Mouse (Mus musculus): Measurements from ENCODE around the gene Ctrb1. TPM values are rescaled to one million over a fixed set of nuclear protein-coding genes. Genes with fewer than 3 reads are reported as not detected.

Gene Ctrb1
- polyA plus RNA-seq, 1 experiment = 1.5 TPM

DNA sequence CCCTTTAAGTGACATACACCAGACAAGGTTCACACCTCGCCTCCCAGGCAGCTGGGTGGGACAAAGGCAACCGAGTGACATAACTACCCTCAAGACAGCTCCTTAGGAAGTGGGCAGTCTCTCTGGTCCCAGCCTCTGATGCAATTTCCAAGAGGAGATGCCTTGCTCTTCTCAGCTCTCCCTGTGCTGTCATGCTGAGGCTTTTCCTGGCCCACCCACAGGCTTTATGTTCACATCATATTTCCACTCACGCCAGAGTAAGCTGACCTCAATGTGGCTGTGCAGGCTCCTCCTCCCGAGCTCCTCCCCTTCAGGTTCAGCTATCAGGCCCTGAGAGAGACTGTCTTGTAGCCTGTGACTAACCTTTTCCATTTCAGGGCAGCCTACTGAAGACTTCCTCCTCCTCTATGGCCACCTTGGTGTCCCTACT lies 29.3 kb upstream of the Ctrb1 start:
- WGBS = 40% methylated on average over 4 of the region's 4 CpGs
- TF ChIP-seq POLR2A (IDR thresholded peaks at IDR 0.05; ENCODE audit: borderline replicate concordance, extremely low read depth, low read depth, low read length) (no peak), CTCF (IDR thresholded peaks at IDR 0.05; ENCODE audit: insufficient read depth, low read length) (no peak)
- peaks cover 19% of the 10 kb centered on the region for H3K4me1 ChIP-seq (ENCODE audit: control insufficient read depth, insufficient read depth, low read length)
- no peak overlapping the region for H3K4me3 ChIP-seq (replicated peaks; ENCODE audit: extremely low read depth, low read depth, low read length)
- no peak for DNase-seq

GRCm38 (mm10) chr8:111718937-111719336 lies 28.1 kb upstream of the Ctrb1 start:
- DNase-seq = no peak
- TF ChIP-seq CTCF (IDR thresholded peaks at IDR 0.05; ENCODE audit: insufficient read depth, low read length) (no peak), POLR2A (IDR thresholded peaks at IDR 0.05; ENCODE audit: borderline replicate concordance, extremely low read depth, low read depth, low read length) (no peak)
- peaks cover 13% of the 10 kb centered on the region for H3K4me1 ChIP-seq (ENCODE audit: control insufficient read depth, insufficient read depth, low read length)
- no peak overlapping the region for H3K4me3 ChIP-seq (replicated peaks; ENCODE audit: extremely low read depth, low read depth, low read length)
- WGBS = 47% methylated on average over 5 of the region's 5 CpGs

- no peak for DNase-seq
- 38% methylated on average over 6 of the region's 6 CpGs for WGBS
- Histone ChIP-seq H3K4me1 (ENCODE audit: control insufficient read depth, insufficient read depth, low read length) (peaks cover 13% of the 10 kb centered on the region), H3K4me3 (replicated peaks; ENCODE audit: extremely low read depth, low read depth, low read length) (no peak overlapping the region)
- TF ChIP-seq POLR2A (IDR thresholded peaks at IDR 0.05; ENCODE audit: borderline replicate concordance, extremely low read depth, low read depth, low read length) = no peak
- TF ChIP-seq CTCF (IDR thresholded peaks at IDR 0.05; ENCODE audit: insufficient read depth, low read length) = peak; percentile 61
Measured at GRCm38 (mm10) chr8:111717866-111718265, 27.1 kb upstream of the Ctrb1 start.

DNA sequence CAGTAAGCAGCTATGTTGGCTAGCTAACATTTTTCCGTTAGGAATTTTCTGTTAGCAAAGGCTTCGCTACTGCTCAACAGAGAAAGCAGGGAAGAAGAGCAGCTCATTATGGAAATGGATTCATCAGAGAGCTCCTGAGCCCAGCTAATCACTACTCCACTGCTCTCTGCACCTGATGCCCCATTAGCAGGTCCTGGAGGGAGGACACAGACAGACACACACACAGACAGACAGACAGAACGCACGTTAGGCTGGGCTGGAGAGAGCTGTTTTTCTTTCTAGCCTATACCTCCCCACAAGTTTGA lies 26.6 kb upstream of the Ctrb1 start:
- peaks cover 13% of the 10 kb centered on the region for H3K4me1 ChIP-seq (ENCODE audit: control insufficient read depth, insufficient read depth, low read length)
- no peak for DNase-seq
- TF ChIP-seq CTCF (IDR thresholded peaks at IDR 0.05; ENCODE audit: insufficient read depth, low read length) (no peak), POLR2A (IDR thresholded peaks at IDR 0.05; ENCODE audit: borderline replicate concordance, extremely low read depth, low read depth, low read length) (no peak)
- no peak overlapping the region for H3K4me3 ChIP-seq (replicated peaks; ENCODE audit: extremely low read depth, low read depth, low read length)
- WGBS = 64% methylated on average over 4 of the region's 4 CpGs

DNA sequence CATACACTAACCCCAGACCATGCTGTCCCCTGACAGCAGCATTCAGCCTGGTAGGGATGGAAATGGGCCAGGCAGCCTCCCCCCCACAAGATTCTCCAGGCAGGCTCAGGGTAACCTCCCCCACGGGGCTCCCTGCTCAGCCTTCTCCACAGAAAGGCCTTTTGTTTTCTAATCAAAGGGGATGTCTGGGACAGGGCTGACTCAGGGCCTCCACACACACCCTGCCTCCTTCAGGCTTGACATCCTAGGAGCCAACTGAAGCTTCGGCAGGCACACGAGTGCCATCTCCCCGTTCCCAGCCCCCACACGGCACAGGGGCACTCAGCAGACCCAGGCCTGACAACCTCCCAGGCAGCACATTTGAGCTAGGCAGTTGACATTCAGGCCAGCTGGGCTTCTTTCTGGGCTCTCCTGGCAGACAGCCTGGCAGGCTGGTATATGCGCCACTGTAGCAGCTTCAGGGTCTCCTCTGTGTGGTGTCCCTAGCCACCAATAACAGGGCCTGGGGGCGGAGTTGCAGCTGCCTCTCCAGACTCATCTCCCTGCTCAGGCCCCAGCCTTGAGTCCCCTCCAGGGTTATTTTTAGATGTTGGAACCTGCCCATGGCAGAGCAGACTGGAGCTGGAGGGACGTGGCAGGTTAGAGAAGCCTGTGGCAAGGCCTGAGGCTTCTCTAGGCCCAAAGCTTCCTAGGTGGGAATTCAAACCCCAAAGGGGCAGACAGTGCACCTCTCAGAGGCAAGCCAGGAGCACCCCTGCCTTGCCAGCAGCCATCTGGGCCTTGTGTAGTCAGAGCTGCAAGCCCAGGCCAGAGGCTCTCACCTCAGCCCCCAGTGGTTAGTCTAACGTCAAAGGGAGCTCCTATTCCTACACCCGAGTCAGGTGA lies 26.0 kb upstream of the Ctrb1 start:
- Histone ChIP-seq H3K4me1 (ENCODE audit: control insufficient read depth, insufficient read depth, low read length) (peaks cover 13% of the 10 kb centered on the region), H3K4me3 (replicated peaks; ENCODE audit: extremely low read depth, low read depth, low read length) (no peak overlapping the region)
- no peak for DNase-seq
- TF ChIP-seq CTCF (IDR thresholded peaks at IDR 0.05; ENCODE audit: insufficient read depth, low read length) (no peak), POLR2A (IDR thresholded peaks at IDR 0.05; ENCODE audit: borderline replicate concordance, extremely low read depth, low read depth, low read length) (no peak)
- 54% methylated on average over 10 of the region's 10 CpGs for WGBS

GRCm38 (mm10) chr8:111715514-111715913 lies 24.7 kb upstream of the Ctrb1 start:
- H3K4me1 ChIP-seq (ENCODE audit: control insufficient read depth, insufficient read depth, low read length) = peaks cover 13% of the 10 kb centered on the region
- WGBS = 84% methylated on average over 13 of the region's 13 CpGs
- TF ChIP-seq CTCF (IDR thresholded peaks at IDR 0.05; ENCODE audit: insufficient read depth, low read length) = no peak
- TF ChIP-seq POLR2A (IDR thresholded peaks at IDR 0.05; ENCODE audit: borderline replicate concordance, extremely low read depth, low read depth, low read length) = no peak
- no peak overlapping the region for H3K4me3 ChIP-seq (replicated peaks; ENCODE audit: extremely low read depth, low read depth, low read length)
- DNase-seq = no peak

GRCm38 (mm10) chr8:111714295-111714694 lies 23.5 kb upstream of the Ctrb1 start:
- Histone ChIP-seq H3K4me1 (ENCODE audit: control insufficient read depth, insufficient read depth, low read length) (peaks cover 13% of the 10 kb centered on the region), H3K4me3 (replicated peaks; ENCODE audit: extremely low read depth, low read depth, low read length) (no peak overlapping the region)
- no peak for TF ChIP-seq CTCF (IDR thresholded peaks at IDR 0.05; ENCODE audit: insufficient read depth, low read length)
- TF ChIP-seq POLR2A (IDR thresholded peaks at IDR 0.05; ENCODE audit: borderline replicate concordance, extremely low read depth, low read depth, low read length) = no peak
- DNase-seq = no peak
- WGBS = 92% methylated on average over 12 of the region's 12 CpGs

DNA sequence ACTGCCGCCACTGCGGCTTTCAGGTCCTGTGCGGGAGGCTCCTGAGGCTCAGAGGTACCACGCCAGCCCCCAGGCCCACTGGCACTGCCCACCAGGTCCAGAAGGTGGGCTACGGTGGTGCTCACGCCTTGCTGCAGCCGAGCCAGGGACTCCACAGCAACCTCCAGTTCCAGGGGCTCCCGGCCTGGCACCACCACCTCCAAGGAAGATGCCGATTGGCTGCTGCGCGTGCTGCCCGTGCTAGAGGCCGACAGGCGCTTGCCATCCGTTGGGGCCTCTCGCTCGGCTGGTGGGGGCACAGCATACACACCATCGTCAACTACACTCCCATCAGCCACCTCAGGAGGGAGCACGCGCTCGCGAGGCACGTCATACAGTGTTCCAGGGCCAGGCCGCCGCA lies 23.0 kb upstream of the Ctrb1 start:
- no peak overlapping the region for H3K4me3 ChIP-seq (replicated peaks; ENCODE audit: extremely low read depth, low read depth, low read length)
- no peak for DNase-seq
- WGBS = 93% methylated on average over 25 of the region's 25 CpGs
- TF ChIP-seq CTCF (IDR thresholded peaks at IDR 0.05; ENCODE audit: insufficient read depth, low read length) = no peak
- TF ChIP-seq POLR2A (IDR thresholded peaks at IDR 0.05; ENCODE audit: borderline replicate concordance, extremely low read depth, low read depth, low read length) = no peak
- H3K4me1 ChIP-seq (ENCODE audit: control insufficient read depth, insufficient read depth, low read length) = peaks cover 13% of the 10 kb centered on the region

GRCm38 (mm10) chr8:111713291-111713690 lies 22.5 kb upstream of the Ctrb1 start:
- H3K4me3 ChIP-seq (replicated peaks; ENCODE audit: extremely low read depth, low read depth, low read length) = no peak overlapping the region
- DNase-seq = no peak
- peaks cover 13% of the 10 kb centered on the region for H3K4me1 ChIP-seq (ENCODE audit: control insufficient read depth, insufficient read depth, low read length)
- 89% methylated on average over 11 of the region's 11 CpGs for WGBS
- TF ChIP-seq POLR2A (IDR thresholded peaks at IDR 0.05; ENCODE audit: borderline replicate concordance, extremely low read depth, low read depth, low read length) (no peak), CTCF (IDR thresholded peaks at IDR 0.05; ENCODE audit: insufficient read depth, low read length) (no peak)

GRCm38 (mm10) chr8:111712588-111712987 lies 21.8 kb upstream of the Ctrb1 start:
- H3K4me3 ChIP-seq (replicated peaks; ENCODE audit: extremely low read depth, low read depth, low read length) = no peak overlapping the region
- DNase-seq = peak; percentile 63
- peaks cover 8% of the 10 kb centered on the region for H3K4me1 ChIP-seq (ENCODE audit: control insufficient read depth, insufficient read depth, low read length)
- TF ChIP-seq CTCF (IDR thresholded peaks at IDR 0.05; ENCODE audit: insufficient read depth, low read length) (peak; percentile 85), POLR2A (IDR thresholded peaks at IDR 0.05; ENCODE audit: borderline replicate concordance, extremely low read depth, low read depth, low read length) (no peak)
- 73% methylated on average over 6 of the region's 6 CpGs for WGBS
